Mouse (Mus musculus): Measurements from ENCODE around the gene 5031439G07Rik.

The 5031439G07Rik gene

DNA sequence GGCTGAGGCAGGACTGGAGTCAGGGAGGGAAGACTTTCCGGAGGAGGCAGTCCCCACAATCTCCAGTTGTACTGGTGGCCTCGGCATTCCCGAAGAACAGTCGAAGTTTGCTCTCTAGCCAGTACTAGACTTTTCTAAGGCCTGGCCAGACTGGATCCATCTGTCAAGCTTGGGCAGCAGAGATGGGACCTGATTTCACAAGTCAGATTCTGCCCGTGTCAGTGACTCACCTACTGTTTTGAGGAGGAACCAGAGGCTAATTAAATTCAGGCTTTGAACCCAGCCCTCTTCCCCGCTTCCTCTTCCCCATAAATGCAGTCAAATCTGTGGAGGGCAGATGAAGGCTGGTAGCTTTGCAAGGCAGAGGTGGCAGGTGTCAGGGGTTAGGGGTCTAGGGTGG is 6.7 kb upstream of the 5031439G07Rik start:
- in situ Hi-C loops (cut with MboI) = no loop called here

- in situ Hi-C loops (cut with MboI) = no loop called here
Observed at GRCm38 (mm10) chr15:84994498-84994897, 6.1 kb upstream of the 5031439G07Rik start.

DNA sequence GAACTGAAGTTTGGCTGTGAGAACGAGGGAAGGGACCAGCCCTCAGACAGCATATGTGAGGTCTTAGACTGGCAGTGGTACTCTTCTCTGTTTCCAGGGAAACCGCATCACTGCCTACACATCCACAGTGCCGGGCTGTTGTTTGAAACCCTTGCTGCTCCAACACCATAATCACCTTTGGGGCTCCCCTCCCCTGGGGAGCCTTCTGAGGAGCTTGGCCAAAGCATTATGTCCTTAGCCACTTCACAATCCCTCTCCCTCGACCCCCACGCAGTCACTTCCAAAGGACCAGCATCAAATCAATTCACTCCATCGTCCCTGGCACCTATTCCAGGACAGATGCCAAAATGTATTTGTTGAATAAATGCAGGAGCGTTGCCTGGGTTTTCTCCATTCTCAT is 1.4 kb upstream of the 5031439G07Rik start:
- in situ Hi-C loops (cut with MboI) = no loop called here

DNA sequence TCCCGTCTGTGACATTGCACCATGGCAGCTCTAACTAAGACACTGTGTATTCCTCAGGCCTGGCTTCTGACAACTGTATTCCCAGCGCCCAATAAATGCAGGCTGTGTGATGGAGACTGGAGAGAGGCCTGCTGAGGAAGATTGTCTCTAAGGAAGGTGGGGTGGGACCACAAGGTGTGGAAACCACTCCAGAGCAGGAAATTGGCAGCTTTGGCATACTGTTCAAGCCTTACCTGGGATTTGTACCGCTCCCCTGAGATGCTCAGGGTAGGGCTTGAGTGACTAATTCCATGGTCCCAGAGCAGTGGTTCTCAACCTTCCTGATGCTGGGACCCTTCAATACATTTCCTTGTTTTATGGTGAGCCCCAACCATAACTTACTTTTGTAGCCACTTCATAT is 747 bp upstream of the 5031439G07Rik start:
- in situ Hi-C loops (cut with MboI) = no loop called here

DNA sequence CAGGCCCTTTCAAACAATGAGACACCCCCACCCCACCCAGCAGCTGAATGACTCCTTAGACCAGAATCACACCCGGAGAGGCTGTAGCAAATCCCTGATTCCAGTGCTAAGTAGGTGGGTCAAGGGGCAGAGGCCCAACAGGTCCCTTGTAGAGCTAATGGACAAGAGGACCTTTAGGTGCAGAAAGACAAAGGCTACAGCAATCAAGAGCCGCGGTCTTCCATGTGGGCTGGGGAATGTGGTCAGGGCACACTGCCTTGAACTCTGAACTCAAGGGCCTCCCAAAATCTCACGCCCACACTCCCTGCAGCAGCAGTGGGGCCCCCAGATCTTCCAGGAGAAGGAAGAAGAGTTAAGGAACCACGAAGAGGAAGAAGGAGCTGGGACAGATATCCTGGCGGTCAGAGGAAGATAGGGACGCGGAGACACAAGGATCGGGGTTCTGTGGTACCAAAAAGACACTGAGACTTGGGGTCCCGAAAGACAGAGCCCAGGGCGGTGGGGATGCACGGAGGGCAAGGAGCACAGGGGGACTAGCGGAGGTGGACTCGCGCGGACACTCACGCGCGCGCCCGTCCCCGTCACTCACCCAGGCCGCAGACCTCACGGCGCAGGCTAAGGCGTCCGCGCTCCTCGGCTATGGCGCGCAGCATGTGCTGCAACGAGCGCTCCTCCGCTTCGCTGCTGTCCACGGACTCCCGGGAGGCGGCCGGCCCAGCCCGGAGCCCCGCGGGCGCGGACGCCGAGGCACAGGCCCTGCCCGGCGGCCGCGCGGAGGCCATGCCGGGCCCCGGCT is 1.1 kb downstream of the 5031439G07Rik start:
- in situ Hi-C loops (cut with MboI) = no loop called here

GRCm38 (mm10) chr15:84986171-84987019 is 2.0 kb downstream of the 5031439G07Rik start:
- in situ Hi-C loops (cut with MboI) = no loop called here

DNA sequence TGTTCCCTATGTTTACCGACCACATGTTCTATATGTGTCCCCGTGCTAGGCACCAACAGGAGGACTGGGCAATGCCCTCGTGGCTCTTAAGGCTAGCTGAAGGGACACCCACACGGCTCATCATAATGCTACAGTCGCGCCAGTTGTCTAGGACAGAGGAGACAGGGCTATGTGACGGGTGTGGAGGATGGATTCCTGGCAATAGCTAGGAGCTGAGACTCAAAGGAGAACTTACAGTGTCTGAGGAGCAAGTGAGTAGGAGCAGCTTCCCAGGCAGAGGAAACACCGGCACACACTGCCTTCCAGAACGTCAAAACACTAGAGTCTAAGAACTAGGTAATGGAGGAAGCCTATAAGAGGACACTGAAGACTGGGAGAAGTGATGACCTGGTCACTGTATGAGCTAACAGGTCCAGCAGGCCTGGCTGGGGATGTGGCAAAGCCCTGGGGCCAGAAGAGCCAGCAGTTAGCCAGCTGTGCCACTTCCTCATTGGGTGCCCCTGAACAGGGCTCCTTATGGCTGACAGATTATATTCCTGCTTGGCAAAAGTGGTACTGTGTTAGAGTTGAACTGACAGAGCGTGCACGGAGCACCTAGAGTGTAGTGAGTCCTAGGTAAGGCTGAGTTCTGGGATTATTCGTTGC is 2.7 kb downstream of the 5031439G07Rik start:
- in situ Hi-C loops (cut with MboI) = no loop called here

- in situ Hi-C loops (cut with MboI) = no loop called here
Observed at GRCm38 (mm10) chr15:84983721-84984120, 4.6 kb downstream of the 5031439G07Rik start.

DNA sequence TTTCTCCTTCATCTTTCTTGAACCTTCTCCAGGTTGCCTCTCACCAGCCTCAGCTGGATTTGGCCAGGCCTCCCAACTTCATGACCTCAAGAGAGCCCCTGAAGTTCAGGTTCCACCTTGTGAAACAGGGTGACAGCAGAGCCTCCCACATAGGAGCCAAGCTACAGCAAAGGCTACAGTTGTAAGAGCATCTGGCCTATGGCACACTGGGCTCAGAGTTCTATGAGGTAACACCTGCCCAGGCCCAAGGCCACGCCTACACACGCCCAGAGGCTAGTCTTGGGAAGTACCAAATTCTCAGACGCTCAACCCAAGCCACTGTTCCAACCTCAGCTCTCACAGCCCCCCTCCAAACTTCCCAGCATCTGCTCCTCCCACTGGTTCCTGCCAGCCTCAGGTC is 5.5 kb downstream of the 5031439G07Rik start:
- in situ Hi-C loops (cut with MboI) = no loop called here

DNA sequence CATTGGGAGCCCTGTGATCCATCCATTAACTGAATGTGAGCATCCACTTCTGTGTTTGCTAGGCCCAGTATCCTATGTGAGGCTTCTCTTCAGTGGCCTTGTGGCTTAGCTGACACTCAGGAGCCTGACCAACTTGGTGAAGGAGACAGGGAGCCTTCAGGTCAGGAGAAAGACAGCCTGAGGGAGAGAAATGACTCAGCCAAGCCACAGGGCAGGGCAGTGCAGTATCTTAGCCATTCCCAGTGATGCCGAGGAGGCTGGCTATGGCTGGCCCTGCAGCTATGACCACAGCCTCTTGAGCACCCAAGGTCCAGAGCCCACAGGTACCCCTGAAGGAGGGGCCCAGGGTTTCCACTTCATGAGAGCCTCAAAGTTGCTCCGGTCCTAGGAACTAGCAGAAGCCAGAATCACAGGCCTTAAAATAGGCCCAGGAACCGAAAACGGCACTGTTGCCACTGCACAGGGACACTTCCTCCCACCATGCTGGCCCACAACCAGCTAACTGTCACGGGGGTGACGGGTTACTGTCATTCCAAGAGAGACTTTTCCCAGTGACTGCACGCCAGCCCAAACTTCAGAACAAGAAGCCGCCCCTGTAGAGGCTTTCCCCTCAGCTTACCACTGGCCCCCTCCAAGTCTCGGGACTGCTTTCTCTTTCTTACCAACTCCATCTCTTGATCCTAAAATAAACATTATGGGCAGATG is 6.6 kb downstream of the 5031439G07Rik start:
- in situ Hi-C loops (cut with MboI) = no loop called here

DNA sequence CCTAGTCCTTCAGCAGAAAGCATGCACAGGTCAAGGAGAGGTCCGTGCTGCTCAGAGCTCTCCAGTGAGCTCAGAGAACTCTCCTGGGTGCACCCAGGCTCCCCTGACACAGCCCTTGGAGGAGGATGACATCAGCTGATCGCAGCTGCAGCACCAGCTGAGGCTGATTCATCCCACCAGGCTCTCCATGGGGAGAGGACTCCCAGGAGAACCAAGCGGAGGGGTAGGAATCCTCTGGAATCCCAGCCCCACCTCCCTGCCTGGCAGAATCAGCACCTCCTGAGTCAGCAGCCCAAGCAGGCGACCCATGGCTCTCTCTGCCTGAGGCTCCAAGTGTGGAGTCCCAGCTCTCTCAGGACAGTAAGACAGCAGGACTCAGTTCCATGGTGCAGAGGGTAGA is 12.6 kb downstream of the 5031439G07Rik start:
- in situ Hi-C loops (cut with MboI) = no loop called here

GRCm38 (mm10) chr15:84973544-84973871 is 14.8 kb downstream of the 5031439G07Rik start:
- in situ Hi-C loops (cut with MboI) = no loop called here

- in situ Hi-C loops (cut with MboI) = no loop called here
Observed at GRCm38 (mm10) chr15:84972860-84973543, 15.3 kb downstream of the 5031439G07Rik start.

DNA sequence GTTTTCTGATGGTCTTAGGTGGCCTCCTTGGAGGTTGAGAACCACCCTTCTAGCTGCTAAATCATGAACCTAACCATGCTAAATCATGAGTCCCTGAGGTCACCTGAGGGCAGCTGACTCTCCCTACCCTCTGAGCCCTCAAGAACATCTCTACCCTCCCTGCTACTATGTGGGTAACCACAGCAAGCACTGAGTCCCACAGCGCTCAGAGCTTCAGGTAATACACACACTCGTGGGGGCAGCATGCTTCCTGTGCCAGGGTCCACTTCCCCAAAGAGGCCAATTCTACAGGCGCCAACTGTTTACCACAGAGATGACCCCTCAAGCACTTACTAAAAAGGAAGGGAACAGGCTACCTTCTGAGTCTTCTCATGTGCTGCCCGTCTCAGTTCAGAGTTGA is 19.8 kb downstream of the 5031439G07Rik start:
- in situ Hi-C loops (cut with MboI) = no loop called here

- in situ Hi-C loops (cut with MboI) = no loop called here
Observed at GRCm38 (mm10) chr15:84965575-84966360, 22.6 kb downstream of the 5031439G07Rik start.

DNA sequence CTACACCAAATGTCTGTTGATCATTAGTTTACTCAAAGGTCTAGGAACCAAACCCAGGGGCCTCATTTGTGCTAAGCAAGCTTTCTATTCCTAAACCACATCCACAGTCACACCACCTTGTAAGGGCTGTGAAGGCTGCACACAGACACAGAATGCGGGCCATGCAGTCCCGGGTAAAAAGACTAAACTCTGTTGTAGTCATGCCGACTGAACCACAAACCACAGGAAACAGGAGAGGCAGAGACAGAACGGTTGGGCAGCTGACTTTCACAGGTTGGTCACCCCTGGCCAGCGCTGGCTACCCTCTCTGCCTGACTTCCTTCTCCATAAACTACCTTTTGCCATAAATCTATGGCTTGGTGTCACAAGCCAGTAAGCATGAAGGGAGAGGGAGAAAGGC is 23.6 kb downstream of the 5031439G07Rik start:
- in situ Hi-C loops (cut with MboI) = no loop called here

DNA sequence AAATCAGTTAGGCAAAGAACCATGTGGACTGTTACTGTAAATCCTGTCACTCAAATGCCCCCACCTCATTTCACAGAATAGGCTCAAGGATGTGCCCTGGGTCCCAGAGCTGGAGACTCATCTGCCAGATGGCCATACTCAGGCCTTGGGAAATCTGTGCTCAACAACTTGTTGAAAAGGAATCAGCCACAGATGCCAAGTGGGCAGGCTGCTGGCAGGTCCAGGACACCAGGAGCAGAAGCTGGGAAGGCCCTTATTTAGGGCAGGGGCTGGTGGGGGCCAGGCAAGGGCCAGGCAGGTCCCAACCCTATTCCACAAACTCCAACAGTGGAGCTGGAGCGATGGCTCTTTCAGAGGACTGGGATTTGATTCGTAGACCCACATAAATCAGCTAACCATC is 25.8 kb downstream of the 5031439G07Rik start:
- in situ Hi-C loops (cut with MboI) = no loop called here

- in situ Hi-C loops (cut with MboI) = no loop called here
Observed at GRCm38 (mm10) chr15:84960692-84961091, 27.7 kb downstream of the 5031439G07Rik start.

DNA sequence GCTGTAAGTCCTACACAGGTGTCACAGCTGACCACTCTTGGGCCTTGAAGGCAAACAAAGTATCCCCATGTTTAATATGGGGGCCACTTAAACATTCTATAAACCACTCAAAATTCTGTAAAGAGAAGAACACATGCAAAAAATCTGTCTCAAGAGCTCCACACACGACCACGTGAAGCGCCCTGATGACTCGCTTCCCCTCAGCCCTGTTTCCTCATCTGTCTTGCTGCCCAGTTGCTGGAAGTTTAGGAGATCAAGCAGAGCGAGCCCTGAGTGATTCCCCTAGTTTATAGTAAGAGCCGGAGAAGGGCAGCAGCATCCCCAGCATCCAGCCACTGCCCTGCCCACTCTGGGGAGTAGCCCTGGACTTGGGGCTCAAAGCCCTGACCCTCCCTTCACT is 28.5 kb downstream of the 5031439G07Rik start:
- in situ Hi-C loops (cut with MboI) = no loop called here

DNA sequence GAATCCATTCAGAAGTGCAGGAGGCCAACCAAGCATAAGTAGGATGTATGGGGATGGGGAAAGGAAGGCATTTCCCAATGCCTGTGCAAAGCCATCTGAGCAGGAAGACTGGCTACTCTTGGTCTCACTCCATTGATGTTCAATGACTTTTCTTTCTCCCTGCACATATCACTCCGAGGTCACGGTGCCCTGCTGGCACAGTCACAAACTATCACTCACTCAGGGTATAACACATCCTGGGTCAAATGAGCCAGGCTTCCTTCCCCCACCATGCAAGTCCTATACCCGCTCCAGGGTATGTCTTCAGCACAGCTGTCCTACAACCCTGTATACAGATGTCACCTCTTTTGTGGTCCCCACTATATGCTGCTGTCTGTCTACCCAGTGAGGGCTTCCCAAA is 30.0 kb downstream of the 5031439G07Rik start:
- in situ Hi-C loops (cut with MboI) = no loop called here

GRCm38 (mm10) chr15:84957851-84958250 is 30.5 kb downstream of the 5031439G07Rik start:
- in situ Hi-C loops (cut with MboI) = no loop called here

All from mature B cell (primary cell).